8 mouse cellular contexts compared by ENCODE assay signal in genomic region chr10:126962271-126962965, GRCm38 (mm10). TPM values are rescaled to one million over a fixed set of nuclear protein-coding genes. Genes with fewer than 3 reads are reported as not detected.
DNase-seq lines count a peak whose midpoint lies in the region; ATAC-seq and TF ChIP-seq lines count a peak whose summit lies in the region.

No protein-coding gene starts in this region.

- in situ Hi-C loops in ES-E14 (cut with MboI; ENCODE audit: low sequenced_read_pairs in 2 of 2, unreplicated experiment in 2 of 2): no loop called here

- no peaks in the 10 kb centered on the region for H3K36me3 ChIP-seq in ES-E14 (ENCODE audit: control insufficient read depth, insufficient read depth, low read length, poor library complexity, severe bottlenecking)
- no peaks in the 10 kb centered on the region for H3K36me3 ChIP-seq in embryonic facial prominence, embryonic 15.5 days

- peak overlapping the region; percentile 7; the same call in 1 of the 2 replicates for H3K9ac ChIP-seq in ES-E14 (ENCODE audit: insufficient read depth, low read depth, low read length, poor library complexity, severe bottlenecking)
- H3K9ac ChIP-seq in embryonic facial prominence, embryonic 15.5 days: no peak overlapping the region

- no peak for DNase-seq in ES-E14 (ENCODE audit: low read depth, low spot score)
- DNase-seq in adrenal gland, postnatal 25 days: peak; percentile 57
- peak; percentile 68 to 70 for DNase-seq in heart, postnatal 10 days
- DNase-seq in kidney, postnatal 36 days: peak; percentile 61 to 70
- DNase-seq in lung, postnatal 10 days: peak; percentile 86
- no peak for DNase-seq in MN1 (ENCODE audit: low spot score)
- DNase-seq in frontal cortex, postnatal 14 days (ENCODE audit: low spot score in 2 of 2): no peak

- ATAC-seq in embryonic facial prominence, embryonic 15.5 days (ENCODE audit: insufficient number of reproducible peaks, low FRiP score, low TSS enrichment, low read depth): peak; percentile 77

- WGBS in embryonic facial prominence, embryonic 15.5 days: 15% methylated on average over 15 of the region's 15 CpGs

- H3K4me3 ChIP-seq in ES-E14 (ENCODE audit: insufficient read depth in 1 of 2, low read depth in 1 of 2, low read length in 2 of 2, poor library complexity in 1 of 2, severe bottlenecking in 1 of 2): peak overlapping the region; percentile 5 to 11; a peak in 3 of 4 replicates
- H3K4me3 ChIP-seq in embryonic facial prominence, embryonic 15.5 days (replicated peaks): 0 out of 2 replicates have a peak overlapping the region, but pooled peaks have one; percentile 6

- intact Hi-C loops in heart, postnatal 10 days (cut with DNase I): no loop called here

- H3K9me3 ChIP-seq in ES-E14 (ENCODE audit: control insufficient read depth, insufficient read depth, low read depth, low read length): no peaks in the 10 kb centered on the region
- no peaks in the 10 kb centered on the region for H3K9me3 ChIP-seq in embryonic facial prominence, embryonic 15.5 days (replicated peaks)

- H3K4me2 ChIP-seq in embryonic facial prominence, embryonic 15.5 days (replicated peaks): peak overlapping the region; percentile 35

- H3K27me3 ChIP-seq in embryonic facial prominence, embryonic 15.5 days: no peaks in the 10 kb centered on the region

- H3K27ac ChIP-seq in ES-E14 (ENCODE audit: insufficient read depth, low read depth, low read length, poor library complexity, severe bottlenecking): 0 out of 2 replicates have a peak overlapping the region, but pooled peaks have one; percentile 13
- H3K27ac ChIP-seq in embryonic facial prominence, embryonic 15.5 days (replicated peaks): peak overlapping the region; percentile 97

- H3K4me1 ChIP-seq in ES-E14 (ENCODE audit: control insufficient read depth in 2 of 2, insufficient read depth in 2 of 2, low read length in 2 of 2, poor library complexity in 1 of 2): peaks cover 5 to 20% of the 10 kb centered on the region in 2 experiments; a peak in 3 of 4 replicates
- H3K4me1 ChIP-seq in embryonic facial prominence, embryonic 15.5 days: peaks cover 36% of the 10 kb centered on the region

TF ChIP-seq in ES-E14, 5 proteins besides CTCF, POLR2A, EP300 and RAD21:
- TF ChIP-seq CHD2 (IDR thresholded peaks at IDR 0.05; ENCODE audit: low read depth, low read length): no peak
- no peak for TF ChIP-seq HCFC1 (IDR thresholded peaks at IDR 0.05; ENCODE audit: borderline replicate concordance, insufficient read depth, low read length)
- no peak for TF ChIP-seq ZC3H11A (IDR thresholded peaks at IDR 0.05; ENCODE audit: borderline replicate concordance, low read depth, low read length)
- no peak for TF ChIP-seq ZNF384 (IDR thresholded peaks at IDR 0.05; ENCODE audit: low read depth, low read length)
- no peak for TF ChIP-seq MAFK (IDR thresholded peaks at IDR 0.05; ENCODE audit: insufficient read depth, low read depth, low read length)
TF ChIP-seq in ES-E14: peak in this region for 0.

RNA-seq across cellular contexts. Expression of gene Ctdsp2, which starts 16.1 kb away (rescaled TPM):
- 28.5 and 38.1 TPM in 2 replicates for total RNA-seq in ES-E14 (2012; rRNA removed)
- 125 and 197 TPM in 2 replicates for total RNA-seq in adrenal gland, postnatal 25 days (2021)
- 92.5 and 93.9 TPM in 2 replicates for polyA plus RNA-seq in embryonic facial prominence, embryonic 15.5 days (2015; fragmentation: Nextera tagmentation; extraction: Ambion mirVana)
- total RNA-seq in heart, postnatal 10 days (2021): 100 to 1,000 TPM; 131 to 149 TPM

RNA-seq across cellular contexts. Expression of gene Avil, which starts 38.1 kb away (rescaled TPM):
- total RNA-seq in ES-E14 (2012; rRNA removed): 0.18 and 0.32 TPM in 2 replicates
- 3.7 and 3.9 TPM in 2 replicates for total RNA-seq in adrenal gland, postnatal 25 days (2021)
- polyA plus RNA-seq in embryonic facial prominence, embryonic 15.5 days (2015; fragmentation: Nextera tagmentation; extraction: Ambion mirVana): 1.6 and 1.8 TPM in 2 replicates
- total RNA-seq in heart, postnatal 10 days (2021): under 1 TPM; 0.14 to 0.17 TPM

Comparison
In these comparisons a context has a peak if more than half of its experiments do, and no peak if none do; other contexts are left out.
1. DNase-seq: peak in adrenal gland, postnatal 25 days (single experiment), heart, postnatal 10 days (2 of 2), kidney, postnatal 36 days (2 of 2) and lung, postnatal 10 days (single experiment); none in ES-E14 (single experiment), MN1 (single experiment) and frontal cortex, postnatal 14 days (0 of 2).